Mouse (Mus musculus) frontal cortex, postnatal 25 days (tissue): ENCODE data around the gene Gda.

Experiments used
- DNase-seq, 2 experiments: peaks; one replicate each; pipeline ENCODE4 v3.0.0; 2022; ENCODE audit warnings: low spot score in 2 of 2

Gda gene

DNA sequence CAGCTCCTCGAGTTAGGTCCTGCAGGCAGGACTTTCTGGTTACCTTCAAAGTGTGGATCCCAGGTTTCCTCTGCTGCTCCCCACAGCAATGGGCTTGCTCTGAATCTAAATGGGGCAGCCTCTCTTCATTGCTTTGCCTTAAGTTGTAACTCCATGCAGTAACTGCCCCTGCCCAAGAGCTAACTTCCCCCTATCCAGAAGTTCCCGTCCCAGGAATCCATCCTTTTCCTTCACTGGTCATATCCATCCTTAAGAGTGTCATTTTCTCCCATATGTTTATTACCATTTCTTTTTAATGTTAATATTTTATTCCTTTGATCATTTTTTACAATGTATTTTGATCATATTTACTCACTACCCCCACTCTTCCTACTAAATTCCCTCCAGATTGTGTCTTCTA is at the start of gene Gda:
TSS of gene Gda (minus strand) at position 101 of the 400 bp plus-strand sequence.
- DNase-seq = no peak

DNA sequence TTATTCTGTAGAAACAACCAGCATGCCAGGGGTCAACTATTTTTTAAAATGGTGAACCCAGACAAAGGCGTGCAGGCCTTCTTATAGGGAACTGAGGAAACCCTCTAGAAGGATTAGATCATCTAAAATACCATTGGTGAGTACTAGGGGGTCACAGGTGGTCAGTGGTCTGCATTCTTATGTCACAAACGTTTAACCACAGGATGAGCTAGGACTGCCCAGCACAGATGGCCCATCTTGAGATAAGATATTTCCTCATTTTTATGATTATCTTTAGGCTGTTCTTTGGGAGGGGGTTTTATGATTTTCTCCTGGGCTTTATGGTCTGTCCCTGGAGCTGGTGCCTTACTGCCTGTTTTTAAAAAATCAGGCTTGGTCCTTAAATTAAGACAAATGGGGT is 47.0 kb upstream of the Gda start:
- no peak for DNase-seq

DNA sequence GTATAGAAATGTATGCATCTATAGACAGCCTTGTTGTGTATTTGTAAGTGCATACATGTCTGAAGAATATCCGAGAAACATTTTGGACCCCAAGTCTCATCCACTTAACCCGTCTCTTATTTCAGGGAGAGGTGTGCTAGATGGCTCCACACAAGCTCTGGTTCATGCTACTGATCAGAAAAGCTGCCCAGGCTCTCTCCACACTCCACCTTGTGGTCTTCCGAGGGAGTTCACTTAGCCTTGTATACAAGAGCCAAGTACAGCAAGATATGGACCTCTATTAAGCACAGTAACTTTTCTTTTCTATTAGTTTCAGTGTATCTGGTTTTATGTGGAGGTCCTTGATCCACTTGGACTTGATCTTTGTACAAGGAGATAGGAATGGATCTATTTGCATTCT is 36.9 kb upstream of the Gda start:
- no peak for DNase-seq

DNA sequence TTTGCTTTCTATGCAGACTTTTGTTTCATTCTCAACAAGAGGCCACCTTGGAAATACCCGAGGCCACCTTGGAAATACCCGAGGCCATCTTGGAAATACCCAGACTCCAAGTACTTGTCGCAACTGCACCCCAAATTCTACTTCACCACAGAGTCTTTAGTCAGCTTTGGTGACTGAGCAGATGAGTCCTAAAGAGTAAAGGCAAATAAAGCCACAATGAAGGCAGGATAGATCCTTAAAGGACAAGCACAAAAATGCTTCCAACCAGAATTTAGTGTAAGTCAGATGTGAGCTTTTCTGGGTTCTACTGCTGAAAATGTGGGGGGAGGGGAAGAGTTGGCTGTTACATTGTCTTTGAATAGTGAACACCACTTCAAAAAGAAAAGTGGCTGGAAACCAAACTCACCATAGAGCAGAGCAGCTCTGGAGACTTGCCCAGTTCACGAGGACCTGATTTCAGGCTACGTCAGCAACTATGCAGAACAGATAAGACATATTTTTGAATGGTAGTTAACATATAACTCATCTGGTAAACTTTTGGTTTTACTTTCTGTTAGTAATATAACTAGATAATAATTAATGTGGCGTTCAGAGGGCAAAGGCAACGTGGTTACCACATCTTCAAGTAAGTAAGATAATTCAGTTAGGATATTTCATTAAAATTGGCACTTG is 34.5 kb upstream of the Gda start:
- no peak for DNase-seq

DNA sequence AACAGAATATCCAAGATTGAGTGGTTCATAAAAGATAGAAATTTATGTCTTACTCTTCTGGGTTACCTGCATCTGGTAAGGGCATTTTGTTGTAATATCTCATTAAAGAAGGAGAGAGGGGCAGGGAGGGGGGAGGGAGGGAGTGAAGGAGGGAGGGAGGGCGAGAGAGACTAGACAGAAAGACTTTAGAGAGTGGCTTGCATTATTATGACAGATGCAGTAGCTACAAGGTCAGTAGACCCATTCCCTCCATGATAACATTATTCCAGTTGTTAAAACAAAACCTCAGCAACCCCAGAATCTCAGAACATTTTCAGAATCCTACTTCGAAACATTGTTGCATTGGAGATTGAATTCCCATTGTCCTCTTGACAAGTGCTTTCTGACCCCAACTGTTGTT is 33.9 kb upstream of the Gda start:
- DNase-seq = no peak

DNA sequence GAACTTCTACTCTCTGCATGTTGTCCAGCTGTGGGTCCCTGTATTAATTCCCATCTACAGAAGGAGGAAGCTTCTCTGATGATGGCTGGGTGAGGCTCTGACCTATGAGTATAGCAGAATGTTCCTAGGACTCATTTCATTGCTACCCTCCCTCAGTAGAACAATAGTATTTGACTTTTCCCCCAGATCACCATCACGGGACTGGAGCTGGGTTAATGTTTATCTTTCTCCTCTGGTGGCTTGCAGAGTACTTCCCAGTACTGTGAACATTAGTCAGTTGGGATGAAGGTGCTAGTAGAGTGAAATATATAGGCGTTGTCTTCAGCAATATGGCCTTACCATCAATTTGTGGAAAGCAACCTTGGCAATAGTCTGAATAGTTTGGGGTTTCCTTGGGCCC is 31.5 kb upstream of the Gda start:
- no peak for DNase-seq

DNA sequence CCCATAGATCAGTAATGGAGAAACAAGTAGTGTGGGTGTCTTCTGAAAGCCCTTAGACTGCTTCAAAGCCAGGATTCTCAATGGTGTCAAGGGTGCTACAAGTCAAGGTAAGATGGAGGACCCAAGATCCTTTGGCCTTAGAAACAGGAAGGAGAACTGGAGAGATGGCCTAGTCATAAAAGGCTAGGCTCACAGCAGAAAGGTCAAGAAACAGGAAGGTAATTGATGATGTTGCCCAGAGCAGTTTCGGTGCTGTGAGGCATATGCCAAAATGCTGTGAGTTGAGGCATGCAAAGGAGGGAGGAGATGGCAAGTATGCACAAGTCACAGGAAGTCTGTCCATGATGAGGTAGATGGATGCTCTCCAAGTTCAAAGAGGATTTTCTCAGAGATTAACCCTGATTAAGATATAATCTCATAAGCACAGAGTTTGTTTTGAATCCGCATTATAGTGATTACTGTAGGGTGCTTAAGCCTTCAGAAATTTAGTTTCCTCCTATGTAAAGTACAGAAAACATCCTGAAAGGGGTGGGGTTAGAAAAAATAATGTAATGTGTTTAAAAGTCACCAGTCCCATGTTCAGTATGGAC is 26.2 kb upstream of the Gda start:
- DNase-seq = no peak

DNA sequence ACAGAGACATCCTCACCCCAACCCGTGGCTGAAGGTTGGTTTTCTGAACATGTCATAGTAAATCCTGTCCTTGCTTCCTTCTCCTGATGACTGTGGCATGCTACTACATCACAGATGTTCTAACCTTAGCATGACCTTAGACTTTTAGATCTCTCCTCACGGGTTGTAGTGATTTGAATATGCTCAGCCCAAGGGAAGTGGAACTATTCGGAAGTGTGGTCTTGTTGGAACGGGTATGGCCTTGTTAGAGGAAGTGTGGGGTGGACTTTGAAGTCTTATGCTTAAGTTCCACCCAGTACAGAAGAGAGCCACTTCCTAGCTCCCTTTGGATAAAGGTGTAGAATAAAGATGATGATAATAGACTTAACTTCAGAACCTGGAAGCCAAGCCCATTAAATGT is 22.6 kb upstream of the Gda start:
- no peak for DNase-seq

DNA sequence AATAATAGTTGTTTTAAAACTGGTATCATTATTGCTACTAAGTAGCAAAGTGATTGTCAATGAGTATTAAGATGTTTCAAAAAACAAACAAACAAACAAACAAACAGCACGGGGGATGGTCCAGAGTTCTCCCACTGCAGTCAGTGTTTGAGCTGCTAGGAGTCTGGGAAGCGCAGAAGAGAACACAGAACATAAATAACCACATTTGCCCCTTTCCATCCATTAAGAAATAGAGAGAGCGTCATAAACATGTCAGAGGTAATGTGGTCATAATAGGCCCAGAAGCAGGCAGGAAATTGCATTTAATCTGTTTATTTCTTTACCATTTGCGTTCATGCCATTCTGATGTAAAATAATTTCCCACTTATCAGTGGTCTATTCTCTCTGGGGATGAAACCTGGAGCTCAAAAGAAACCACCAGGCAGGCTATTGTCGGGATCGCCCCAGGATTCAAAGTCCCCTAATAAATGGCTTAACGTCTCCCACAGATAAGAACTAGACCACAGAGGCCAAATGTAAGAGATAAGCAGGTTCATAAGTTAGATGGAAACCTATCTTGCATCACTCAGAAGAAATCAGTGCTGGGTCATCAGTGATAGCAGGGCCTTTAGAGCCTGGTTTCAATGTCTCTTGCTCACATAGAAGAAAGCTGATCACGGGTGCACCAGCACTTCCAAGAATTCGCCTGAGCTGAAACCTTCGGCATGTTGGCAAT is 20.7 kb upstream of the Gda start:
- no peak for DNase-seq

DNA sequence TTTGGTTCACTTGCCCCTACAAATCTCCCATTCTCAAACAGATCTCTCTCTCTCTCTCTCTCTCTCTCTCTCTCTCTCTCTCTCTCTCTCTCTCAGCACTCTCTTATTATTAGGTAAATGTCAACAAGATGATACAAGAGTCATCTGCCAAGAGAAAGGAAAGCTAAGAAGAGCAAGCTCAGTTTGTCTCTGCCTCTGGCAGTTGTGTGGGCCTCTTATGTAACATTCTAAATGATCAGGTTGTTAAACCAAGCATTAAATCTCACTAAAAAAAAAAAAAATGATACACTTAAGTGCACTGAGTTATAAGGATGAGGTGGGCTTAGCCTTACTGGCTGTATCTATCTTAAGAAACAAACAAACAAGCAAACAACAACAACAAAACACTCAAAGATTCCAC is 18.1 kb upstream of the Gda start:
- no peak for DNase-seq

DNA sequence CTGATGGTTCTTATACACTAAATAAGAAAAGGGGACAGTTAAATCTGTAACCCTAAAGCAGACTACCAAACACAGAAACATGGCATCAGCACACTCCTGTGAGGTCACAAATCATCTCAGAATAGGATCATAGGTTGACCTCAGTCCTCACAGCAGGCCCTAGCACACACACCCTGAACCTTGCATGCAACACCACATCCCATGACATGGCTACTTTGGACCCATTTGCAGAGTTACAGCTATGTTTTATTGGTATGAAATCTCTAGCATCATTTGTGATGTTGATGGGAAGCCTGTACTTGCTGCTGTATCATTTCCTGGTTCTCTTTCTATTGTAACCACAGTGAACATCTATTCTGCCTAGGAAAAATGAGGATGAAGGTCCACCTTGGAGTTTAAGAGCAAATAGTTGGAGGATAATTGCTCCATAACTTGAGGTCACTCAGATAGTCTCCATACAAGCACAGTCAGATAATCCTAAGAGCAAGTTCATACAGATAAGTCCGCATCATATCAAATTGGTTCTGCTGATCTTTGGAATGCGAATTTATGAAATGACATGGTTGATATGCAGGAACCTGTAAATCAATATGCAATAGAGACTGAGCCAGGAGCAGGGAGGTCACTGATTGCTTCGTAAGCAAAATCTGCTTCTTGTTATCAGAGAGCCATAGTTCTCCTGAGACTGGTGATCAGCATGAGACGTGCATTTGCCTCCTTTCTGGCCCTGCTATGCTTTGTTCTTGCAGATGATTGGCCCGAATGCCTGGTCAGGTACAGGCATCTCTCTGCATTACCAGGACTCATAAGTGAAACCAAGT is 14.1 kb upstream of the Gda start:
- DNase-seq = no peak

DNA sequence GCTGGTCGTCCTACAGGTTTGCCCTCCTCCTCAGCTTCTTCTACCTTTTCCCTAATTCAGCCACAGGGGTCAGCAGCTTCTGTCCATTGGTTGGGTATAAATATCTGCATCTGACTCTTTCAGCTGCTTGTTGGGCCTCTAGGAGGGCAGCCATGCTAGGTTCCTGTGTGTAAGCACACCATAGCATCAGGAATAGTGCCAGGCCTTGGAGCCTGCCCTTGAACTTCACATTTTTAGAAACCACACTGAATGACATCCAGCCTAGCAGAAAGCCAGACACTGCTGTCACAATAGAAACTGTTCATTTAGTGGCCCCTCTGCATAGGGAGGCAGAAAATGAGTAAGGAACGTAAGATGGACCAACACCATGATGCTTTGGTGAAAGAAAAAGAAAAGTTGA is 8.9 kb upstream of the Gda start:
- no peak for DNase-seq

DNA sequence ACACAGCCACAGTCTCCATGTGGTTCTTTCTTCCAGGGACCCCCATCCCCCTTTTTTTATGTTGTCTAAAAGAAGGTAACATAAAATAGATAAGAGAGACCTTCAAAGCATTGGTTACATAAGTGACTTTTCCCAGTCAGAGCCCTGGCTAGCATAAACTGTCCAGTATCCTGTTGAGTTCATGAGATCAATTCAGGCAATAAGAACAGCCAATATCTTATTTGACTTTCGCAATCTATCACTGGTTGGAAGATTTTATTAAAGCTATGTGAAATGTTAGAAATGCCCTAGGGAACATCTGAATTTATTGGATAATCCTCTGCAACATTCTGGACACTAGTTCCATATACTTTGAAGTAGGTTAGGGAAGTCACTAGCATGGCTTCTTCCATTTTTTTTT is 7.8 kb upstream of the Gda start:
- no peak for DNase-seq

DNA sequence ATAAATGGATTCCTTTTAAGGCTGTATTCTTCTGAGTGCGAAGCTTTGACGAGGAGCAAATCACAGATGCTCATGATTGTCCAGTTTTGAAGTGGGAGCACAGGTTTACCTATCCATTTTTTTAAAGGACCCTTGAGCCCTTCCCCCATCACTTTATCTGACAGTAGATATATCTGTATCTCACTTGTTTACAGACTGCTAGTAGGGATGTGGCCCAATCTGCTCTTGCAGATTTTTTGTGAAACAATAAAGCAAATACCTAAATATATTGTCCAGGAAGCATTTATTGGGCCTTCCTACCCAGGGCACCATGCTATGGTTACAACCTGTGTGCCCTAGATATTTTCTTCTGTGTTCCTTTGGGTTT is 6.8 kb upstream of the Gda start:
- no peak for DNase-seq

DNA sequence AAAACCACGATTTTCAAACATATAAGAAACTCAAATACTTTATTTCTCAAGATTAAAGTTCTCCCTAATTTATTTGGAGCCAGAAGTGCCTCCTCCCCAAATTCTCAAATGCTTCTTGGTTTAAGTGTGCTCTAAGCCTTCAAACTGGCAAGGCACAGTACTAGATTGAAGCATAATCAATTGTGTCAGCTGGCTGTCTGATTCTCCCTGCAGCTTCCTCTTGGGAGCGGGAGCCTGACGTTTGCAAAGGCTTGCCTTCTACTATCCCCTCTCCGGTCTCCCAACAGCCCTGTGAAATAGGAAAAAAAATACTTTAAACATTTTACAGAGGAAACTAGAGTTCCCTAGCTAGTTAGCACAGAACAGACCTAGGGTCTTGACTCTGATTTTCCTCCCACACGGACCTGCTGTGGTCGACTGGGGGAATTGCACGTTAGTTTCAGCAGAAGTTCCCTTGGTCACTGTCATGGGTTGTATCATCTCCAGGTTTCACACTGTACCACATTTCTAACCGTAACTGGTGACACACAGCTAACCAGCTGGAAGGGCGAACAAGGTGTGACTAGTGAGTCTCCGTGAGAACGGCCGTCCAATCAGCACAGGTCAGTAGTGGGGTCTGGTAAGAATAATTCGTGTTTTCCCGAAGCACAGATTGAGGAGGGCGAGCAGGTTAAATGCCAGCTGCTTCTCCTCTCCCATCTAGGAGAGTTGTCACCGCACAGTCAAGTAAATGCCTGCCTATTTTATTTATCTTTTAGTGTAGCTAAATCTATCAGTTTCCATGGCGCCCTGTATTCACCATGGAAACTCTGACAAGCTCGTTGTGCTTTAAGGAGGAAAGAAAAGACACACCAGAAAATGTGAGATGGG is 6.2 kb upstream of the Gda start:
- no peak for DNase-seq

DNA sequence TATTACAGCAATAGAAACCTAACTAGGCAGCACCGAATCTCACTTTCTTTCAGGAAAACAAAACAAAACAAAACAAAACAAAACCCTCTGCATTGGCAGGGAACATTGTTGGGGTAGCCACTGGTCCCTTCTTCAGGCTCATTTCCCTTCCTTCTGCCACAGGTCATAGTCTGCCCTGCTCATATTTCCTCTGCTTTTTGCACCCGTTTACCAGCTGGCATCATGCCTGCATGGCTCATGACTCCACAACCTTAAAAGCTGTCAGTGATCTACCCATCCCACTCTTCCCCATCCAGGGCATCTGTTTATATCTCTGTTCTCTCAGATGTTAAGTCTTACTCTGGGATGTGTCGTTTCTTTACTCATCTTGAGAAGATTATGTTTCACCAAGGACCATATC is 5.3 kb upstream of the Gda start:
- DNase-seq = no peak

DNA sequence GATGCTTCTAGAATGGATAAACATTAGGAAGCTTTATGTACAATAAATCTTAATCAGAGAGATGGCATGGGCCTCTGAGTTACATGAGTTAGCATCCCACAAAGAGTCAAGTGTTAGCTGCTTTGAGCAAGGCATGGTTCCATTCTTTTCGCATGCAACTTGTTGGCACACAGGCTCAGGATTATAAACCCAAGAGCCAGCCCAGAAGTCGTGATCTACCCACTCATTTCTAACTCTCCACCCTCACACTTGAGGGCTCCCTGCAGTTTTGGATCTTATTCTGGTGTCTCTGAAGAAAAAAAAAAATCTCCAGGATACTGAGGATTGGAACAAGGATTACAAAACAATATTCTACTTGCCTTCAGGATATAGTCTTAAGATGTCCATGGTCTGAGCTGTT is 4.5 kb upstream of the Gda start:
- no peak for DNase-seq

DNA sequence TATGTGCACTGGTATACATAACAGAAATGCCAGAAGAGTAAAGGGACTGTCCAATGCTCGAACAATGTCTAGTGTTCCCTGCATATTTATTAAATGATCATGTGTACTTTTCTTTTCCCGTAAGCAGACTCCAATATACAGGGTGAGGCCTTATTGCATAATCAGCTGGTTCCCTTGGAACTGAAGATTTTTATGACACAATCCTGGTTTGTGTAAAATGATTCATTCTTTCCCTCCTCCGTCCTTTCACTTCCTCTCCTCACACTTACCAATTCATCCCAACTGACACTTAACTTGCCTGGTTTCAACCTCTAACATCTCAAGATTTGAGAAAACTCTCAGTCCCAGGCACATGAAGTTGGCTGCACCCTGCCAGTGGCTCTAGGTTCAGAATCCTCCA is 3.5 kb upstream of the Gda start:
- no peak for DNase-seq

DNA sequence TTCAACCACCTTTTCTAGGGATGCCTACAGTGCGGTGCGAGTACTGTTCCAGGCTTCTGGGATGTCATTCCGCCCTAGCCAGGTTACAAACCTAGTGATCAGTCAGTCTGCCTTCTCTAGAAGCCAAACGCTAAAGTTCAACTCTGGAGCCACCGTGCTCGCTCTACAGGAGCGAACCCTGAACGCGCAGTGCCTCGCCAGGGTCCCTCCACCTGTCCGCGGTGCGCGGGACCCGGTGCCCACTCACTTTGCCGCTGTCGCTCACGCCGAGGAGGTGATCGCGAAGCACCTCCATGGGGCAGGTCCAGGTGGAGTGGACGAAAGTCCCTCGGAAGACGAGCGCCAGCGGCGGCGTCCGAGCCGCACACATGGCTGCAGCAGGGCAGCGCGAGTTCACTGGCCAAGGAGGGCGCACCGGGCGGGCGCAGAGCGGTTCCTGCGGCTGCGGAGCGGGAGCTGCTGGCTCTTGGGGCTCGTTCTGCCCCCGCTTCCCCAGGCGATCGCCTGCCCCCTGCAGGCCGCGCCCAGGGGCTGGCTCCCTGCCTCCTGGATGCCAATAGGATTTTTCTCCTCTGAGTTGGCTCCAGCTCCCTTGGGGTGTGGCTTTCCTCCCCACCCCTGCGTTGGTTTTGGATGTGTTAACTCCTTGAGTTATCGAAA is 994 bp downstream of the Gda start:
- peak; percentile 58 to 73 for DNase-seq

DNA sequence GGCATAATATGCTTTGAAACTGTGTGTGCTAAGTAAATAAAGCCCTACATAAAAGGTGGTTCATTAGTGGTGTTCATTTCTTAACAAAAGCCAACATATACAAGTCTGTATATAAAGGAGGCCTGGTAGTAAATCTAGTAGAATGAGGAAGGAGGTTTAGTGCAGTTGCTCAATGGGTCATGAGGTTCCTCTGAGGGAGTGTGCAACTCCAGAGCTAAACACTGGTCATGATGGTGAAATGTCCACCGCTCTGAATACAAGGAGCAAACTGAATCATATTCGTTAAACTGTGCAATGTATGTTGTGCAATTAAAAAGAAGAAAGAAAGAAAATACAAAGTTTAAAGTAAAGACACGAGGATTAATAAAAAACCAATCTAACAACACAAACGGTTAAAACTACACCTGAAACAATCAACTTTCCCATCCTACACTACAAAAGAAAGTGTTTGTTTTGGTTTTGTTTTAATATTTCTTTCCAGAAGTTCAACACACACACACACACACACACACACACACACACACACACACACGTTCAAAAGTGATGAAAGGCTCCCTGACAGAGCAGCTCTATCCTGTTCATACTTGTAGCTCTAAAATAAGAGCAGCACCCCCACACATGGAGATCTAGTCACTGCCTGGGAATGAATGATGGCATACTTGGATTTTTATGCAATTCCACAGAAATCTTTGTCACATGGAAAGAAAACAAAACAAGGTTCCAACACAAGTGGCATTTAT is 11.9 kb downstream of the Gda start:
- no peak for DNase-seq
